Mouse (Mus musculus): ENCODE data around the gene Paf1.

DNA sequence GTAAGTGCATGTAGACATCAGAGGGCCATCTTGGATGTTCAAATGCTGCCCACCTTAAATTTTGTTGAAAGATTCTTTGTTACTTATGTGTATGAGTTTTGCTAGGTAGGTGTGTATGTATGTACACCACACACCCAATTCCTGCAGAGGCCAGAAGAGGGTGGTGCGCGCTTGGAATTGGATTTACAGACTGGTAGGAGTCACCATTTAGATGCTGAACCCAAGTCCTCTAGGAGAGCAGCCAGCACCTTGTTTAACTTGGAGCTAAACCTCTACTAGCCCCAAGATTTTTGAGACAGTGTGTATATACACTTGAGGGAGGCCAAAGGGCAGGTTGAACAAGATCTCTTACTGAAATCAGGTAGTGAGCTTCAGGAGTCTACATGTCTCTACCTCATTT, 39.5 kb upstream of the Paf1 start:
- no peak for TF ChIP-seq CTCF (IDR thresholded peaks at IDR 0.05 in 2 of 3, conservative IDR thresholded peaks at IDR 0.05 in 1 of 3; ENCODE audit: control insufficient read depth in 1 of 3, insufficient read depth in 1 of 3, low read depth in 2 of 3, low read length in 3 of 3, poor library complexity in 1 of 3, severe bottlenecking in 1 of 3)
- TF ChIP-seq HCFC1 (IDR thresholded peaks at IDR 0.05; ENCODE audit: low read depth, low read length) = no peak
- no peak for TF ChIP-seq BHLHE40 (IDR thresholded peaks at IDR 0.05; ENCODE audit: borderline replicate concordance, low read depth, low read length)
- no peak for TF ChIP-seq MAX (IDR thresholded peaks at IDR 0.05; ENCODE audit: low read length)
- TF ChIP-seq POLR2A (IDR thresholded peaks at IDR 0.05; ENCODE audit: control insufficient read depth in 1 of 2, insufficient read depth in 1 of 2, low read depth in 1 of 2, low read length in 2 of 2, poor library complexity in 1 of 2) = no peak
- TF ChIP-seq CHD2 (IDR thresholded peaks at IDR 0.05; ENCODE audit: low read length) = no peak
- TF ChIP-seq POLR2AphosphoS2 (IDR thresholded peaks at IDR 0.05; ENCODE audit: low read length) = no peak
- no peak for TF ChIP-seq POLR2AphosphoS5 (IDR thresholded peaks at IDR 0.05; ENCODE audit: borderline replicate concordance, low read depth, low read length)
- no peak for TF ChIP-seq UBTF (IDR thresholded peaks at IDR 0.05; ENCODE audit: borderline replicate concordance, insufficient read depth, low read depth, low read length)
- no peak for TF ChIP-seq EP300 (IDR thresholded peaks at IDR 0.05; ENCODE audit: low read depth in 1 of 2, low read length in 2 of 2)
- TF ChIP-seq USF1 (IDR thresholded peaks at IDR 0.05; ENCODE audit: low read depth, low read length) = no peak
- TF ChIP-seq SMC3 (IDR thresholded peaks at IDR 0.05; ENCODE audit: low read depth, low read length) = no peak
- no peak for TF ChIP-seq GABPA (IDR thresholded peaks at IDR 0.05; ENCODE audit: low read depth, low read length)
- no peak for TF ChIP-seq USF2 (IDR thresholded peaks at IDR 0.05; ENCODE audit: borderline replicate concordance in 1 of 2, insufficient read depth in 1 of 2, low read depth in 1 of 2, low read length in 2 of 2)

Data from MEL (cell line).